Mouse (Mus musculus) megakaryocyte, embryonic 14.5 days (primary cell): ENCODE measurements around the gene Cap1. TPM values are rescaled to one million over a fixed set of nuclear protein-coding genes. Genes with fewer than 3 reads are reported as not detected.

Experiments
- H3K27me3 ChIP-seq: replicated peaks from 2 replicates; pipeline ENCODE3; 2012; ENCODE audit warnings: inconsistent platforms
- H3K36me3 ChIP-seq: replicated peaks from 2 replicates; pipeline ENCODE3; 2012; ENCODE audit warnings: low read length, inconsistent platforms, mixed read lengths
- H3K4me1 ChIP-seq: 2 replicates; pipeline ENCODE4 v1.6.1; 2012; ENCODE audit warnings: inconsistent platforms
- H3K4me3 ChIP-seq: replicated peaks from 2 replicates; pipeline ENCODE3; 2012; ENCODE audit warnings: moderate library complexity, mild to moderate bottlenecking, inconsistent platforms
- H3K9me3 ChIP-seq: 2 replicates; pipeline ENCODE4 v1.6.1; 2012; ENCODE audit warnings: inconsistent platforms
- FLI1 ChIP-seq: IDR thresholded peaks from 2 replicates; pipeline ENCODE4 v1.6.1; 2012; ENCODE audit warnings: low read length, inconsistent platforms, mixed read lengths
- GATA1 ChIP-seq: IDR thresholded peaks from 3 replicates; pipeline ENCODE4 v1.6.1; 2012; ENCODE audit warnings: mixed read lengths, low read length, inconsistent platforms, borderline replicate concordance
- polyA plus RNA-seq: library from polyadenylated mRNA; stranded (reverse); fragments of >175 nt; gene quantifications from 2 replicates; pipeline ENCODE4 v1.2.3, GENCODE M21; 2012; ENCODE audit warnings: low replicate concordance; ENCODE audit not compliant: insufficient read depth

Cap1 gene
- polyA plus RNA-seq, 1 experiment = 145 TPM

- Histone ChIP-seq H3K9me3 (no peaks in the 10 kb centered on the region), H3K36me3 (peaks cover 99% of the 10 kb centered on the region), H3K27me3 (no peaks in the 10 kb centered on the region), H3K4me1 (peaks cover 84% of the 10 kb centered on the region), H3K4me3 (no peak overlapping the region)
- no peak for TF ChIP-seq GATA1
- TF ChIP-seq FLI1 = no peak
Observed at GRCm38 (mm10) chr4:122854770-122855169, 31.1 kb downstream of the Cap1 start.

GRCm38 (mm10) chr4:122853691-122854090, 32.2 kb downstream of the Cap1 start:
- no peak for TF ChIP-seq GATA1
- TF ChIP-seq FLI1 = no peak
- Histone ChIP-seq H3K36me3 (peaks cover 97% of the 10 kb centered on the region), H3K4me1 (peaks cover 82% of the 10 kb centered on the region), H3K4me3 (no peak overlapping the region), H3K9me3 (no peaks in the 10 kb centered on the region), H3K27me3 (no peaks in the 10 kb centered on the region)

GRCm38 (mm10) chr4:122851535-122851934, 34.3 kb downstream of the Cap1 start:
- Histone ChIP-seq H3K9me3 (no peaks in the 10 kb centered on the region), H3K4me3 (no peak overlapping the region), H3K27me3 (no peaks in the 10 kb centered on the region), H3K4me1 (peaks cover 74% of the 10 kb centered on the region), H3K36me3 (peaks cover 95% of the 10 kb centered on the region)
- TF ChIP-seq GATA1 (no peak), FLI1 (no peak)

- Histone ChIP-seq H3K27me3 (no peaks in the 10 kb centered on the region), H3K4me1 (peaks cover 41% of the 10 kb centered on the region), H3K9me3 (no peaks in the 10 kb centered on the region), H3K36me3 (peaks cover 92% of the 10 kb centered on the region), H3K4me3 (no peak overlapping the region)
- TF ChIP-seq GATA1 = no peak
- no peak for TF ChIP-seq FLI1
Observed at GRCm38 (mm10) chr4:122848150-122848621, 37.7 kb downstream of the Cap1 start.

GRCm38 (mm10) chr4:122838416-122838815, 47.4 kb downstream of the Cap1 start:
- Histone ChIP-seq H3K4me1 (peaks cover 62% of the 10 kb centered on the region), H3K27me3 (no peaks in the 10 kb centered on the region), H3K36me3 (peaks cover 21% of the 10 kb centered on the region), H3K4me3 (peak overlapping the region; percentile 15), H3K9me3 (peaks cover 3% of the 10 kb centered on the region; the same call in 1 of the 2 replicates)
- TF ChIP-seq GATA1 (no peak), FLI1 (no peak)

- Histone ChIP-seq H3K9me3 (peaks cover 3% of the 10 kb centered on the region; the same call in 1 of the 2 replicates), H3K4me3 (peak overlapping the region; percentile 15), H3K4me1 (peaks cover 62% of the 10 kb centered on the region), H3K36me3 (peaks cover 18% of the 10 kb centered on the region), H3K27me3 (no peaks in the 10 kb centered on the region)
- TF ChIP-seq FLI1 = no peak
- TF ChIP-seq GATA1 = no peak
Observed at GRCm38 (mm10) chr4:122837994-122838393, 47.9 kb downstream of the Cap1 start.

GRCm38 (mm10) chr4:122837180-122837730, 48.6 kb downstream of the Cap1 start:
- Histone ChIP-seq H3K27me3 (no peaks in the 10 kb centered on the region), H3K36me3 (peaks cover 13% of the 10 kb centered on the region), H3K9me3 (peaks cover 3% of the 10 kb centered on the region; the same call in 1 of the 2 replicates), H3K4me1 (peaks cover 62% of the 10 kb centered on the region), H3K4me3 (peak overlapping the region; percentile 71)
- TF ChIP-seq FLI1 (no peak), GATA1 (no peak)

- peak overlapping the region; percentile 99 for H3K4me3 ChIP-seq
- peaks cover 5% of the 10 kb centered on the region for H3K36me3 ChIP-seq
- TF ChIP-seq FLI1 (no peak), GATA1 (no peak)
- peaks cover 67% of the 10 kb centered on the region for H3K4me1 ChIP-seq
- no peaks in the 10 kb centered on the region for H3K9me3 ChIP-seq
- H3K27me3 ChIP-seq = no peaks in the 10 kb centered on the region
Observed at GRCm38 (mm10) chr4:122836403-122836775, 49.5 kb downstream of the Cap1 start.

GRCm38 (mm10) chr4:122835530-122836402, 50.1 kb downstream of the Cap1 start, which contains the start of gene Ppt1:
TSS of gene Ppt1 (plus strand) at chr4:122836242.
- no peak for TF ChIP-seq GATA1
- TF ChIP-seq FLI1 = no peak
- H3K36me3 ChIP-seq = peaks cover 3% of the 10 kb centered on the region
- H3K4me1 ChIP-seq = peaks cover 63% of the 10 kb centered on the region
- H3K4me3 ChIP-seq = peak within 1 kb of the TSS; percentile 99
- no peaks in the 10 kb centered on the region for H3K9me3 ChIP-seq
- no peaks in the 10 kb centered on the region for H3K27me3 ChIP-seq

GRCm38 (mm10) chr4:122831888-122832287, 54.0 kb downstream of the Cap1 start:
- H3K27me3 ChIP-seq = no peaks in the 10 kb centered on the region
- H3K9me3 ChIP-seq = no peaks in the 10 kb centered on the region
- H3K4me3 ChIP-seq = no peak overlapping the region
- peaks cover 40% of the 10 kb centered on the region for H3K4me1 ChIP-seq
- TF ChIP-seq GATA1 (no peak), FLI1 (no peak)
- H3K36me3 ChIP-seq = no peaks in the 10 kb centered on the region
